Mouse (Mus musculus) liver, embryonic 14 days (tissue): ENCODE data around the gene Gfi1. TPM values are rescaled to one million over a fixed set of nuclear protein-coding genes. Genes with fewer than 3 reads are reported as not detected.

Experiments
- polyA plus RNA-seq: library from polyadenylated mRNA; depleted of rRNA; stranded (reverse); fragments of >200 nt; gene quantifications from 2 replicates; pipeline ENCODE4 v1.2.3, GENCODE M21; 2012; rRNA removed

Gene Gfi1
- polyA plus RNA-seq: 2.1 and 3.1 TPM in 2 replicates

GRCm38 (mm10) chr5:107725435-107726261 is at the start of gene Gfi1:
Gene Gfi1 (minus strand): TSS chr5:107726036.

Other genes starting within 250 kb of the Gfi1 start
- gene Gm42669, start 218.4 kb downstream of the Gfi1 start, polyA plus RNA-seq: 0.02 and 0.05 TPM in 2 replicates
- gene 1700028K03Rik, start 191.3 kb downstream of the Gfi1 start, polyA plus RNA-seq: 0.01 and 0.03 TPM in 2 replicates
- 3.0 and 3.1 TPM in 2 replicates for gene Rpap2, start 128.7 kb downstream of the Gfi1 start, polyA plus RNA-seq
- gene Glmn, start 128.1 kb downstream of the Gfi1 start, polyA plus RNA-seq: 3.9 and 4.2 TPM in 2 replicates
- gene Ube2d2b, start 104.1 kb upstream of the Gfi1 start, polyA plus RNA-seq: not detected in 2 replicates
- 22.2 and 25.7 TPM in 2 replicates for gene Evi5, start 149.1 kb upstream of the Gfi1 start, polyA plus RNA-seq
- 89.2 and 94.6 TPM in 2 replicates for gene Rpl5, start 174.5 kb upstream of the Gfi1 start, polyA plus RNA-seq